Mouse (Mus musculus): ENCODE data around the gene Mid1.

GRCm38 (mm10) chrX:169880826-169881225 is 195.8 kb downstream of the Mid1 start:
- TF ChIP-seq USF1 (IDR thresholded peaks at IDR 0.05; ENCODE audit: low read depth) (no peak), POLR2A (IDR thresholded peaks at IDR 0.05; ENCODE audit: insufficient read length, low read depth) (no peak), MAX (IDR thresholded peaks at IDR 0.05; ENCODE audit: low read depth) (no peak), CEBPB (IDR thresholded peaks at IDR 0.05; ENCODE audit: insufficient read depth, poor library complexity, severe bottlenecking) (no peak), MYOD1 (IDR thresholded peaks at IDR 0.05; ENCODE audit: control insufficient read depth in 1 of 3, insufficient read length in 2 of 3, low read depth in 2 of 3) (no peak)

Data from myocyte (in vitro differentiated cells).